Mouse (Mus musculus): ENCODE data around the gene Slfn1. TPM values are rescaled to one million over a fixed set of nuclear protein-coding genes. Genes with fewer than 3 reads are reported as not detected.

Gene Slfn1
- total and polyA plus RNA-seq, 3 experiments: not detected

DNA sequence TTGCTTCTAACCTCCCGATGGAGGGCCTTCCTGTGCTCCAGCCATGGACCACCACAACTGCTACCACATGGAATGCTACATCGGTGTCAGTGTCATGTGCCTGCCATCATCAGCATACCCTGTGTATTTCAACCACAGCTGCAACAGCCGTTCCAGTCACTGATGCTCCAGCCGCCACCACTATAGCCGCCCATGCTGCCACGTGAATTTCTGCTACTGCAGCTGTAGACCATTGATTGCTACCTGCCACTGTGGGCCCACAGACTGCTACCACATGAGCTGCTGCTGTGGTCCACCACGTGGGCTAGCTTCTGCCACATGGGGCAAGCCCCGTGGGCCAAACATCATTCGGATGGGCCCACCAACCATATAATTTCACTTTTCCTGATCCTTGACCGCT lies 31.9 kb upstream of the Slfn1 start:
- Histone ChIP-seq H3K79me2 (replicated peaks; ENCODE audit: control insufficient read depth, extremely low read depth, insufficient read depth, poor library complexity, severe bottlenecking) (no peaks in the 10 kb centered on the region), H3K9me3 (replicated peaks; ENCODE audit: low read length) (peaks cover 15% of the 10 kb centered on the region), H3K9ac (ENCODE audit: insufficient read depth, low read depth) (no peak overlapping the region), H3K4me3 (replicated peaks in 1 of 3; ENCODE audit: low read depth in 2 of 3, low read length in 2 of 3, poor library complexity in 1 of 3) (no peak overlapping the region), H3K36me3 (replicated peaks in 1 of 2; ENCODE audit: control insufficient read depth in 1 of 2, insufficient read depth in 1 of 2, low read length in 1 of 2) (no peaks in the 10 kb centered on the region), H3K4me1 (ENCODE audit: control insufficient read depth in 1 of 2, insufficient read depth in 2 of 2) (peaks cover 0 to 2% of the 10 kb centered on the region in 2 experiments; a peak in 2 of 4 replicates), H3K27me3 (replicated peaks) (no peaks in the 10 kb centered on the region), H3K27ac (ENCODE audit: insufficient read depth, low read depth) (no peak overlapping the region), H3K4me2 (ENCODE audit: insufficient read depth, low read depth, poor library complexity, severe bottlenecking) (no peak overlapping the region)
- in situ Hi-C loops (cut with MboI; ENCODE audit: low pct_ligation_motif_present, low pct_unique_long_range_greater_than_20kb, low sequenced_read_pairs): no loop called here
- TF ChIP-seq GABPA (IDR thresholded peaks at IDR 0.05; ENCODE audit: insufficient replicate concordance, low read depth, low read length) (no peak), UBTF (IDR thresholded peaks at IDR 0.05; ENCODE audit: low read depth, low read length) (no peak), ZNF384 (IDR thresholded peaks at IDR 0.05; ENCODE audit: low read depth, low read length) (no peak), SIN3A (IDR thresholded peaks at IDR 0.05; ENCODE audit: low read length) (no peak), NRF1 (IDR thresholded peaks at IDR 0.05; ENCODE audit: low read depth, low read length) (no peak), KAT2A (IDR thresholded peaks at IDR 0.05; ENCODE audit: insufficient replicate concordance, low read length) (no peak), MXI1 (IDR thresholded peaks at IDR 0.05; ENCODE audit: low read depth, low read length) (no peak), USF1 (IDR thresholded peaks at IDR 0.05; ENCODE audit: low read depth, low read length) (no peak), CHD2 (IDR thresholded peaks at IDR 0.05; ENCODE audit: low read length) (no peak), ELF1 (IDR thresholded peaks at IDR 0.05; ENCODE audit: low read depth, low read length) (no peak), MYC (IDR thresholded peaks at IDR 0.05; ENCODE audit: low read depth, low read length) (no peak), CTCF (conservative IDR thresholded peaks at IDR 0.05 in 1 of 2, IDR thresholded peaks at IDR 0.05 in 1 of 2; ENCODE audit: low read depth in 2 of 2, low read length in 2 of 2) (no peak), RAD21 (IDR thresholded peaks at IDR 0.05; ENCODE audit: low read depth, low read length) (no peak), JUN (IDR thresholded peaks at IDR 0.05; ENCODE audit: insufficient read depth, low read depth, low read length) (no peak), USF2 (conservative IDR thresholded peaks at IDR 0.05; ENCODE audit: low read depth, low read length) (no peak), CHD1 (IDR thresholded peaks at IDR 0.05; ENCODE audit: low read depth, low read length) (no peak), ZC3H11A (IDR thresholded peaks at IDR 0.05; ENCODE audit: low read depth, low read length) (no peak), MAZ (IDR thresholded peaks at IDR 0.05; ENCODE audit: low read depth, low read length) (no peak)
- dilution Hi-C loops (cut with MboI; ENCODE audit: extremely low pct_ligation_motif_present, extremely low pct_unique_long_range_greater_than_20kb, low sequenced_read_pairs): no loop called here
- no peak for DNase-seq (ENCODE audit: extremely low read depth)

DNA sequence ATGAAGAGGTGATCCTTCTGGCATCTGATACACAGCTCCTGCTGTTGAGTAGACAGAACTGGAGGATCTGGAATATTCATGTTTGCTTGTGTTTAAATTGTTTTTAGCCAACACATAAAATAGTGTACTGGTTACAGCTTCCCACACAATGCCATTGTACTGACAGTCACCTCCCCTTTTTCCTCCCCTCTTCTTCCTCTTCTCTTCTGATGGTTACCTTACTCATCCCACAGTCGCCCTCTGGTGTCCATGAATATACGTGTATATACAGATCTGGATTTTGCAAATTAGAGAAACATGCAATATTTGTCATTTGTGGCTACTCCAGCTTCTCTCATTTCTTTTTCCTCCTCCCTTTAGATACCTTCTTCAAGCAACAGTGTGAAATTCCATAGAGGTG lies 1.5 kb upstream of the Slfn1 start:
- peak; percentile 85 for DNase-seq (ENCODE audit: extremely low read depth)
- TF ChIP-seq ZKSCAN1 (IDR thresholded peaks at IDR 0.05; ENCODE audit: borderline replicate concordance, low read depth, low read length): no peak
- TF ChIP-seq USF2 (conservative IDR thresholded peaks at IDR 0.05; ENCODE audit: low read depth, low read length): no peak
- TF ChIP-seq MAZ (IDR thresholded peaks at IDR 0.05; ENCODE audit: low read depth, low read length): no peak
- no peak for TF ChIP-seq USF1 (IDR thresholded peaks at IDR 0.05; ENCODE audit: low read depth, low read length)
- peak; percentile 91 for TF ChIP-seq RAD21 (IDR thresholded peaks at IDR 0.05; ENCODE audit: low read depth, low read length)
- TF ChIP-seq SMC3 (IDR thresholded peaks at IDR 0.05; ENCODE audit: low read depth, low read length): peak; percentile 99
- TF ChIP-seq CHD2 (IDR thresholded peaks at IDR 0.05; ENCODE audit: low read length): no peak
- TF ChIP-seq JUN (IDR thresholded peaks at IDR 0.05; ENCODE audit: insufficient read depth, low read depth, low read length): no peak
- TF ChIP-seq RCOR1 (conservative IDR thresholded peaks at IDR 0.05; ENCODE audit: low read depth, low read length): no peak
- peak; percentile 21; the same call in 1 of the 2 replicates for TF ChIP-seq MEF2A (IDR thresholded peaks at IDR 0.05; ENCODE audit: borderline replicate concordance, low read depth, low read length)
- no peak for TF ChIP-seq PAX5 (IDR thresholded peaks at IDR 0.05; ENCODE audit: low read length)
- TF ChIP-seq POLR2AphosphoS2 (IDR thresholded peaks at IDR 0.05; ENCODE audit: low read depth, low read length): no peak
- TF ChIP-seq IRF4 (IDR thresholded peaks at IDR 0.05; ENCODE audit: low read depth, low read length): no peak; the same call in 1 of the 2 replicates
- TF ChIP-seq JUND (conservative IDR thresholded peaks at IDR 0.05; ENCODE audit: low read depth, low read length): peak; percentile 47; the same call in 1 of the 2 replicates
- no peak for TF ChIP-seq EP300 (IDR thresholded peaks at IDR 0.05; ENCODE audit: low read length)
- no peak for TF ChIP-seq NELFE (IDR thresholded peaks at IDR 0.05; ENCODE audit: low read depth, low read length)
- no peak for TF ChIP-seq KAT2A (IDR thresholded peaks at IDR 0.05; ENCODE audit: insufficient replicate concordance, low read length)
- no peak for TF ChIP-seq MYC (IDR thresholded peaks at IDR 0.05; ENCODE audit: low read depth, low read length)
- TF ChIP-seq NRF1 (IDR thresholded peaks at IDR 0.05; ENCODE audit: low read depth, low read length): no peak
- TF ChIP-seq TBP (conservative IDR thresholded peaks at IDR 0.05; ENCODE audit: low read depth, low read length): no peak
- TF ChIP-seq MAX (IDR thresholded peaks at IDR 0.05; ENCODE audit: low read length): no peak
- no peak for TF ChIP-seq BHLHE40 (IDR thresholded peaks at IDR 0.05; ENCODE audit: low read depth, low read length)
- TF ChIP-seq ETS1 (conservative IDR thresholded peaks at IDR 0.05; ENCODE audit: low read depth, low read length): no peak
- TF ChIP-seq ELF1 (IDR thresholded peaks at IDR 0.05; ENCODE audit: low read depth, low read length): peak; percentile 56

More for the DNA sequence above, 1.5 kb upstream of the Slfn1 start:
- Histone ChIP-seq H3K4me2 (ENCODE audit: insufficient read depth, low read depth, poor library complexity, severe bottlenecking) (no peak overlapping the region), H3K27ac (ENCODE audit: insufficient read depth, low read depth) (no peak overlapping the region), H3K79me2 (replicated peaks; ENCODE audit: control insufficient read depth, extremely low read depth, insufficient read depth, poor library complexity, severe bottlenecking) (no peaks in the 10 kb centered on the region), H3K36me3 (replicated peaks in 1 of 2; ENCODE audit: control insufficient read depth in 1 of 2, insufficient read depth in 1 of 2, low read length in 1 of 2) (no peaks in the 10 kb centered on the region), H3K4me1 (ENCODE audit: control insufficient read depth in 1 of 2, insufficient read depth in 2 of 2) (peaks cover 20 to 37% of the 10 kb centered on the region in 2 experiments), H3K9me3 (replicated peaks; ENCODE audit: low read length) (no peaks in the 10 kb centered on the region), H3K27me3 (replicated peaks) (peaks cover 5% of the 10 kb centered on the region), H3K4me3 (replicated peaks in 1 of 3; ENCODE audit: low read depth in 2 of 3, low read length in 2 of 3, poor library complexity in 1 of 3) (no peak overlapping the region), H3K9ac (ENCODE audit: insufficient read depth, low read depth) (no peak overlapping the region)
- in situ Hi-C loops (cut with MboI; ENCODE audit: low pct_ligation_motif_present, low pct_unique_long_range_greater_than_20kb, low sequenced_read_pairs): loop anchor here (25.0 kb wide), 1 partner anchor 97 kb away; no protein-coding TSS in a partner anchor
- dilution Hi-C loops (cut with MboI; ENCODE audit: extremely low pct_ligation_motif_present, extremely low pct_unique_long_range_greater_than_20kb, low sequenced_read_pairs): no loop called here
